Mouse (Mus musculus): ENCODE measurements around the gene Dapl1.

GRCm38 (mm10) chr2:59547369-59548099, 63.1 kb downstream of the Dapl1 start:
- TF ChIP-seq CTCF (IDR thresholded peaks at IDR 0.05; ENCODE audit: borderline replicate concordance, extremely low read depth, insufficient read depth, insufficient read length) (no peak), POLR2A (IDR thresholded peaks at IDR 0.05; ENCODE audit: borderline replicate concordance, extremely low read depth, insufficient read depth, insufficient read length, poor library complexity, severe bottlenecking) (no peak)
